Mouse (Mus musculus) lung, adult 18-20 months (tissue): ENCODE results near the gene Slc37a3.
"Not testable (repeated sequence)": the region's sequence is repeated elsewhere in the genome, so short reads cannot be mapped to it uniquely, and the experiment has no call there.

ENCODE experiments used
- DNase-seq, 2 experiments: peaks; one replicate each; pipeline ENCODE4 v3.0.0; 2022; ENCODE audit warnings: mixed read lengths in 2 of 2

Gene Slc37a3

DNA sequence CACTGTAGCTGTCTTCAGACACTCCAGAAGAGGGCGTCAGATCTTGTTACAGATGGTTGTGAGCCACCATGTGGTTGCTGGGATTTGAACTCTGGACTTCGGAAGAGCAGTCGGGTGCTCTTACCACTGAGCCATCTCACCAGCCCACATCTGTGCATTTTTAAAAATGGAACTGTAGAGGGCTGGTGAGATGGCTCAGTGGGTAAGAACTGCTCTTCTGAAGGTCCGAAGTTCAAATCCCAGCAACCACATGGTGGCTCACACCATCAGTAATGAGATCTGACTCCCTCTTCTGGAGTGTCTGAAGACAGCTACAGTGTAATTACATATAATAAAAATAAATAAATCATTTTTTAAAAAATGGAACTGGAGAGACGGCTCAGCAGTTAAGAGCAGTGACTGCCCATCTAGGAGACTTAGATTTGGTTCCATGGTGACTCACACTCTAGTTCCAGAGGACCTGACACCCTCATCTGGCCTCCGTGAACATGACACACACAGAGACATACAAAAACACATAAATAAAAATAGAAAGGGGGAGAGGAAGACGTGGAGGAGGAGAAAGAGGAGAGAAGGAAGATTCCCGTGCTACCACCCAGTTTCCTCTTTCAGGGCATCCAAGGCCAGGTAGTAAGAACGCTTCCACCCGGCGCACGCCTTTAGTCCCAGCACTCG is 823 bp upstream of the Slc37a3 start:
- DNase-seq = not testable (repeated sequence)

DNA sequence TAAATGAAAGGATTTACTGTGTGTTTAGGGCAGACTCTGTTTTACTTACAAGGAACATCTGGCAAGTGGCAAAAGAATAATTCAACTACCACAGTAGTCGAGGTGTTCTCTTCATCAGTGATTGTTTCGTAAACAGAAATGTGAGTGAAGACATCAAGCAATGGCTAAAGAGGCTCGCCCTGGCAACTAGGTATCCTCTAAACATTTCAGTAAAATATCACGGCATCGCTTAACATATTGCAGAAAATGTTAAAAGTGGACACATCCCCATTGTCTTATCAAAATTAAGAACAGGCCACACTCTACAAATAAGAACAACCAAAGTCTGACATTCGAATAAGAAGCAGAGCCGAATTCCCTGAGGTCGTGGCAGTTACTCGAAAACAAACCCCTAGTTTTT is 700 bp downstream of the Slc37a3 start:
- DNase-seq = no peak

DNA sequence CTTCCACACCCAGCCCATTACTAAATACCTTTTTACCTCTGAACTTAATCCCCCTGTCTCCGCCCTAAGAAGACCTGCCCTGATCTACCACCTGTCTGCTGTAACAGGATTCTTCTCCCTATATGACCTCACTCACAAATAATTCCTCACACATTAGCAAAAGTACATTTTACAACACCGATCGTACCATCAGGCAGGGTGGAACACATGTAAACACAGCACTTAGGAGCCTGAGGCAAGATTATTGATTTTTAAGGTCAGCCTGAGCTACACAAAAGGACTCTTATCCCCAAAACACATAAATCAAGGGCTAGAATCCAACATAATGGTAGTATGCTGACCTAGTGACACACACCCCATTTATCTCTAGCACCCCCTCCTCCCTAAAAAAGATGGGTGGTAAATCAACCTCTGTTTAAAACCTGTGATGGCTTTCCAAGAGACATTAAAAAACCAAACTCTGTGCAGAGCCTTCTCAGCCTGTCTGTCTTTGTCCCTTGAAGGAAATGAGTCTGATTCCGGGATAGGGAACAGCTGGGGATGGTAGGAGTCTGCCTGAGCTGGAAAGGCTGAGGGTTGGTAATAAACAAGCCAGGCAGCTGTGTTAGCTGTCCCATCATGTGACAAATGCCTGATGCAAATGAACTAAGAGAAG is 4.0 kb downstream of the Slc37a3 start:
- DNase-seq = no peak

DNA sequence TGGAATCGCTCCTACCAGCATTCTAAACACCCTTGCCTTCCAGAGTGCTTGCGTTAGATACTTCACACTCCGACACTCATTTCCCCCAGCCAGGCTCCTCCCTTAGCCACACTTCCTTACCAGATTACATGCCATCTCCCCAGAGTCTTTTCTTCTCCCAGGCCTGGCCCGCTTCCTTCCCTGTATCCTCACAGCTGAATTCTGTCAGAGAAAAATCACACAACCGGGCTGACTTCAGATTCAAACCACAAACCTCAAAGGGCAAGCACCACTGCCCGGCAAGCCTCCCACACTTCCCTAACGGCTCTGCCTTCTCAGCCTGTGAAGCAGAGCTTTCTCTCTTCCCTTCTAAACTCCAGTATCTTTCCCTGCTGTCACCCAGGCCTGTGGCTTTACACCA is 4.7 kb downstream of the Slc37a3 start:
- peak; percentile 60 to 67 for DNase-seq

DNA sequence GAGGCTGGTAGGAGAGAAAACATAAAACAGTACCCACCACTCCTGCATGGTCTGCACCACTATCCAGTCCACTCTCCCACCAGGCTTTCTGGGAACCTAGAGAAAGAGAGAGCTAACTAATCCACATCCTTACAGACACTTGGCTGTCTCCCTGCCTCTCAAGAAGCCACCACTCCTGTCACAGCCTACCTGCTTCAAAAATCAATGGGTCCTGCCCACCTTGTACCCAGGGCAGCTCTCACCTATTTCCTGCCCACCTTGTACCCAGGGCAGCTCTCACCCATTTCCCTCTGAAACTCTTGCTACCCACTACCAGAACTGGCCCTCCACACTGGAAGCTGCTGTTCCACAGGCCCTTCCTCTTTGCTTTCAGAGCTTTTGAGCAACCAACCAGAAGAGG is 5.4 kb downstream of the Slc37a3 start:
- no peak for DNase-seq

DNA sequence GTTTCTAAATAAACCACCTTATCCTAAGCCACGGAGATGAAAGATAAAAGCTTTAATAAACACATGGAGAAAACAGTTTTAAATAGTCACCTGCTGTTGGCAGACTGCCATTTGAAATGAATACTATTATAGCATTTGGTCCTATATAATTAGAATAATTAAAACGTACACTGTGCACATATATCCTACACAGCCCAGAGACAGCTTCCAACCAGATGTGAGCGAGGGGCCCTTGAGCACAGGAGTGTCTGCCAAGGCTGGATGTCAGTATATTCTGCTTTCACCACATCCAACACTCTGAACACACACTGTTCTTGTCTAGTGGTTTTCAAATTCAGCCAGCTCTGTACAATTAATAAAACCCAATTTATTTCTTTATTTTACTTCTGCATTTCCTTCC is 7.8 kb downstream of the Slc37a3 start:
- no peak for DNase-seq

DNA sequence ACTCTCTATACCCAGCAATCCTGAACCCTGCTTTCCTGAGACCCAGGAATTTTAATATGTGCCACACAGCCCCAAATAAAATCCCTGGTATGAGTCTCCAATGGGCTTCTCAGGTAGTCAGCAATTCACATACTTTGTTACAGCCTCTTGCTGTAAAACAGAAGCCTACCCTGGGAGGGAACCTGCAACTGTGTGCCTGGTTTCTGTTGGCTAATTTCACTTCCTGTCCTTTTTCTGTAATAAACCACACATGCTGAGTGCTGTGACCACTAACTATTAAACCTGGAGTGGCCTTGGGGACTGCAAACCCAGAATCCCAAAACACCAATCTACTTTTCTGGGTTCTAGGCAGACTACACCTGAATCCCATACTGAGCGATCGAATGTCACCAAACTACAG is 14.8 kb downstream of the Slc37a3 start:
- no peak for DNase-seq

DNA sequence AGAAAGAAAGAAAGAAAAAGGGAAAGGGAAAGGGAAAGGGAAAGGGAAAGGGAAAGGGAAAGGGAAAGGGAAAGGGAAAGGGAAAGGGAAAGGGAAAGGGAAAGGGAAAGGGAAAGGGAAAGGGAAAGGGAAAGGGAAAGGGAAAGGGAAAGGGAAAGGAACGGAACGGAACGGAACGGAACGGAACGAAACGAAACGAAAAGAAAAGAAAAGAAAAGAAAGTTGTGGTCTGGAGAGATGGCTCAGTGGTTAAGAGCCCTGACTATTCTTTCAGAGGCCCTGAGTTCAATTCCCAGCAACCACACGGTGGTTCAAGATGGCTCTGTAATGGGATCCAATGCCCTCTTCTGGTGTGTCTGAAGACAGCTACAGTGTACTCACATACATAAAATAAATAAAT is 18.3 kb downstream of the Slc37a3 start:
- not testable (repeated sequence) for DNase-seq

DNA sequence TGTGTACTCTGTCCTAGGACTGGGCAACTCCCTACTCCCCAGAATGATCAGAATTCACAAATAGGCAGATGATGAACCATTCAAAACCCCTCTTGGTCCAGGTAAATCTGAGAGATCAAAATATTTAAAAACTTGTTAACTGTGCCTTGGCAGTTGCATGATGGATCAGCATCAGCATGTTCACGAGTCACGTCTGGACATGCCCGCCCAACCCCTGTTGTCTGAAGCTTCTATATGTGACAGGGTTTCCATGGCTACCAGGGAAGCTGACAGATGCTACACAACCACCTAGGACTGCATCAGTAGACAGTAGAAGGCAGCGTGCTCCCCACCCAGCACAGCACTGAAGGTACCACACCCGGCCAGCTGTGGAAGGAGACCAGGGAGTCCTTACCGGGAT is 28.5 kb downstream of the Slc37a3 start:
- DNase-seq = no peak

DNA sequence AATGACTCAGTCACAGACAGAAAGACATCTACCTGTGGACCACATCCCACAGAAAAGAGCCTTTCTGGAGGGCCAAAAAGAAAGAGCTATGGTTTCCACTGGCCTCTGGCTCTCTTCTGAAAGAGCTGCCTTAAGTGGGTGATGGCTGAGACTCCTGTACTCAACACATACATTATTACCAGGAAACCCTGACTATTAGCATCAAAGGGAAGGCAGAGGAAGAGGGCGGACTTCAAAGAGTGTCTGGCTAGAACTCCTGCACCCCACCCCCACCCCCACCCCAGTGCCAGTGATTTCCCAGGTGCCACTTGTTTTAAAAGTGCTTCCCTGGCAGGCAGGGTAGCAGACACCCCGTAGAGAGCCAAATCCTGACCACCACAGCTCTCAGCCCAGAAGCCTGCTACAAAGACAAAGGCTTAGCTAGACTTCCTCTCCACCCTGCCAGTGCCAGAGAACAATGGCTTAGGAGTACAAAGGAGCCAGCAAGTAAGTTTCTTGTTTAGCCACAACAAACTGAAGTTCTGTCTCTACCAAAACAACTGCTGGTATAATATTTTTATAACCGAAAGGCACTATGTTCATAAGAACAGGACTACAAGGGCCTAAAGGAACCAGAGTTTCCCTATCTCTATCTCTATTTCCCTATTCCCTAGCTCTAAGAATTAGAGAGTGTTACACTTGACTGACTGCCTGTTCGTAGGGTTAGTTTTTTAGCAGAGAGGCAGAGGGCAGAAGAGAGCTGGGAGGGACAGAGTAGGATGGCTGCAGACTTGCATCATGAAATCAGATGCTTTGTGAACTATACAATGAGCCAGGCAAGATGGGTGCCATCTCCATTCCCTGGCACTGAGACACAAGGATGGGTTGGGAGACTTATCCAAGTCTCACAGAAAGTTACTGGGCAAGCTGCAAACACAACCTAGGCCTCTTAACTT is 29.3 kb downstream of the Slc37a3 start:
- no peak for DNase-seq

DNA sequence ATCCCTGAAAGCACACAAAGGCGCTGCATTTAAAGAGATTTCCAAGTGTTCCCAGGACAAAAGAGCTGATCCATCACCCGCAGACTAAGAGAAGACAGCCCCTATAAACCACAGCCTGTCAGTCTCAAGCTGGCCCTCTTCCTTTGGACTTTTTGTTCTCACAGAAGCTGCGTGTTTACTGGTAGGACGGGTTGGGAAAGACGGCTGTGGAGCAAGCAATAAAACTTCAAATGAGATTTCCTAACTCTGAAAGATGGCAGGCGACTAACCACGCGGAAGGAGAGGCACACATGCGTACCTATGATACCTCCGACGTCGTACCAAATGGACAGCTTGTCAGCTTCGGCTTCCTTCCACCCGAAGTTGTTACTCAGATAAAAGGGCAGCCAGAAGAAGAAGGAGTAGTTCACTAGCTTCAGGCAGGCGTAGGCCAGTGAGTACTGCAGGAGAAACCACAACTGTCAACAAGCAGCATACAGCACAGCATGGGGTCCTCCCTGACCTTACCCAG is 30.4 kb downstream of the Slc37a3 start:
- peak in 1 of 2 experiments; percentile 24 for DNase-seq

DNA sequence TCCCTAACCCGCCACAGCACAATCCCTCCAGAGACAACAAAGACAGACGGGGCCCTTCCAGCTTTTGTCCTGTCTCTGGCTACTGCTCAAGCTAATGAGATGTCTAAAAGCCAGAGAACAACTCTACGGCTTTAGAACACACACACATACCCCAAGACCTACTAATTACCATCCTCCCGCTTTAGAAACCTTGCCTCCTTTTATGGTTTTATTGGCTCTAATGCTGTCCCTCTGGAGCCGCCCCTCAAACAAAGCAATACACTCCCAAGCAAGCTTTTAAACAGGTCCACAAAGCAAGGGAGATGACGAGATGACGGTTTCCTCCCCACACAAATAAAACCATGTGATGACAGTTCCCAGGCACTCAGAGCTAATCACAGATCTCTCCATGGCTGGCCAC is 32.0 kb downstream of the Slc37a3 start:
- no peak for DNase-seq

DNA sequence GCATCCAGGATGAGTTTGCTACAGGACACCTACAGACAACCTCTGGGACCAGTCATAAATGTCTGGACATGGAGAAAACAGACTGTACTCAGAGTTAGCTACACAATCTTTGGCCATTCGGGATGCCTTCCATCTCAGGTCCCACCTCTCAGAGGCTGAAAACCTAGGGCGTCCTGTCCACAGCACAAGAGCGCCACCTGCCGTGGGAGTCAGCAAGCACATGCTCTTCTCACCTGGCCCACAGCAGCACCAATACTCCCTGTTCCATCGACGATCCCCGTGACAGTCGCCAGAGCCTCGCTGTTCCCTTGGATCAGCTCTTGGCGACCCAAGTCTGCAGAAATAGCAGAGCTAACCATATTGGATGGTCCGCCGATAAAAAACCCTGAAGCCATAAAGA is 33.5 kb downstream of the Slc37a3 start:
- peak; percentile 77 to 83 for DNase-seq

DNA sequence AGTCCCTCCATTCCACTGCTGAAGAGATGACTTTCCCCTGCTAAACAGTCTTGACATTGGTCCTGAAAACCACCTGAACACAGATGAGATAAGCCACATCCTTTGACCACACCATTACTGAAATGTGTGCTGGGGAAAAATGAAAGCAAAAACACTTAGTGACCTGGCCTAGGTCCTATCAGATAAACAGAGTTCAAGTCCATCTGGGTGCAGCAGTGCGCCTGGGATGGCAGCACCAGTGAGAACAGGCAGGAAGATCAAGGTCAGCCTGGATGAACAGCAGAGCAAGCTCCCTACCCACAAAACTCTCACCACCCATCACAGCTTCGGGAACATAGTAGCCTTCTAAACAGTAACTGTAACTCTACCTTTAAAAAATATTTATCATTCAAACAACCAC is 35.7 kb downstream of the Slc37a3 start:
- peak in 1 of 2 experiments; percentile 41 for DNase-seq

DNA sequence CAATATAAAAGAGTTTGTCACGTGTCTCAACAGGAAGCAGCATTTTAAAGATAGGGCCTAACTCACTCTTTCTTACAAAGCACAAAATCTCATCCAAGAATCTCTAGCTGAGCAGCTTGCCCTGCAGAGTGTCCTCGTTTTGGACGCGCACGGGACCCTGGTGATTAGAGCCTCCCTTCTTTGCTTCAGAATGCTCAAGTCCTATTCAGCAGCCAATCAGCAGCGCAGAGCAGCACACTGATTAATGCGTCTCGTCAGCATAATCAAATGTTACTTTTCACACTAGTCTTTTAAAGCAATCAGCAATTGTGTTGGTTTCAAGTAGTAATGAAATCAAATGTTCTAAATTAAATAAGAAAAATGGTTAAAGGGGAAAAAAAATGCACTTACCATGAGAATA is 39.1 kb downstream of the Slc37a3 start:
- no peak for DNase-seq

DNA sequence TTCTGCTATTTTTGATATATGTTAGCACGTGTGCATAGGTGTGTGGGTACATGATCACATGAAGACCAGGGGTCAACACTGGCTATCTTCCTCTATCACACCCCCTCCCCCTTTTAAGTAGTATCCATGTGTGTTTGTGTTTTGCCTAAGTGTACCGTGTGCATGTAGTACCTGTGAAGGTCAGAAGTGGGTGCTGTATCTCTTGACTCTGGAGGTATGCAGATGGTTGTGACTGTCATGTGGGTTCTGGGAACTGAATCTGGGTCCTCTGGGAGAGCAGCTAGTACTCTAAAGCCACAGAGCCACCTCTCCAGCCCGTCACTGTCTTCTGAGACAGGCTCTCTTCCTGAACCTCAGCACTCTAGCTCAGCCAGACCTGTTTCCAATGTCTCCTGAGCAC is 42.6 kb downstream of the Slc37a3 start:
- DNase-seq = no peak

DNA sequence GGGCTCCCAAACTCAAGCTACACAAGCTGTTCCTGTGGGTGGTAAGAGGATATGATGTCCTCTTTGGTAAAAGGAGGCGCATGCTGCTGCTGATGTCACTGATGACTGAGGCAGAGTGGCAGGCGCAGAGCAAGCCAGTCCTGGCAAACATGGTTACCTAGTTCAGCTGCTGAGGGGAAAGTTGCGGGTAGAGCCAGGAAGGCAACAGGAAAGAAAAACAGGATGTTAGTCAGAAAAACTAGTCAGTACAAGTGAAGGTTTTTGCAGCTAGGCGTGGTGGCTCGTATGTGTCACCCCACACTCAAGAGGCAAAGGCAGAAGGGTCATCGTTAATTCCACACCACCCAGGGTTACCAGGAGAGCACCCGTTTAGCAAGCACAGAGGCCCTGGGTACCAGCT is 43.3 kb downstream of the Slc37a3 start:
- DNase-seq = no peak

DNA sequence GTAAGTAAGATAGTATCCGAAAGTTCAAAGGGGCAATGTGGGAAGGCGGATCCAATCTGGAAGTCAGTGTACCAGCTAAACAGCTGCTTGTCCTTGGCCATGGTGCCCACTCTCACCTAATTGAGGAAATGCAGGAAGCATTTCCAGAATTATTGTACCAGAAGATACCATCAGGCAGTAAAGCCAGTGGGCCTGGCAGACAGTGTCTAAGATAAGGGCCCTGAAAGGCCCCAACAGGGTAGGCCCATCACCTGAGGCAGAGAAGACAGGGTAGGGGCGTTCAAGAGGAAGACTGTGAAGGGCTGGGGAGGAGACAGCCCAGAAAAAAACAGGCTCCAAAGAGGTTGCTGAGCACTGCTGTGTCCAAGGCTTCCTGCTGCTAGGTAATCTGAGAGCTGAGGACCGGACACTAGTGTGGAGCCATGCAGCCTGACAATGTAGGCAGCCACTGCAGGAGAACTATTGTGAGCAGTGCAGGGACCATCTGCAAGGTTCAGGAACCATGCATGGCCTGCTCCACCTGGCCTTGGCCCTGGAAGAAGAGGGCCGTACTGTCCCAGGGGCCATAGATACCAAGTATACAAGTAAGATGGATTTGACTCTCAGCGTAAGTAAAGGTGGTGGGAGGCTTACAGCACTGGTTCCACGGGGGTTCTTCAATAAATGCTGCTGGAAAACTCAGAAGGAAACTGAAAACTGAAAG is 45.3 kb downstream of the Slc37a3 start:
- no peak for DNase-seq

DNA sequence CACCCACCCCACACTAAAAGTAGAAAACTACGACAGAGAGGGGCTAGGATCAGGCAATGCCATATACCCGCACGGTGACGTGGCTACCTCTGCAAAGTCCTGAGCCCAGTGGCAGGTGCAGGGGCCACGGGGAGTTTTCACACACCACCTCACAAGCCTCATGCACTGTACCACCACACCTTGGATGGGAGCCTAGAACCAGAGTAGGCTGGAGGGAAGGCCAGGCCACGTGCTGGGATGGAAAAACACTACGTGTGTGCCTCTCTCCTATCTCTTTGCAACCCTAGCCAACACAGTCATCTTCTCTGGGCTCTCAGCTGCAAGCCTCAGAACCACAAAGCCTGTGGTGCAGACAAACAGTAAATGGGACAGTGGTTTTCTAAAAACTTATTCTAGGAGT is 46.5 kb downstream of the Slc37a3 start:
- no peak for DNase-seq

DNA sequence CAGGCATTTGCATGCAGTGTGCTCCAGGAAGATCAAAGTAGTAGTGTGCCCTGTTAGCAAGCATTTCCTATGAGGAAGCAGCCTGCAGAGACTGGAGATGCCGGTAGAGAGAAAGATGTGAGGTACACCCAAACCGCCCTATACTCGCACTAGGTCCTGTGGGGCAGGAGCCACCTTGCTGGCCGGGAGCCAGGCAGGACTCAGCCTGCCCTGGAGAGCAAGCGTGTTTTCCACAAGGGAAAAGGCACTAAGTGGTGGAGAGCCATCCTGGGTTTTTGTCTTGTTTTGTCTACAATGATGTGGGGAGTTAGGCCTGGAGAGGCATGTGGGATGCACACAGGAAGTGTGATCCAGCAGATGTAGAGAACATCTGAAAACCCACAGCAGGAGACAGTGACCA is 57.2 kb downstream of the Slc37a3 start:
- no peak for DNase-seq

DNA sequence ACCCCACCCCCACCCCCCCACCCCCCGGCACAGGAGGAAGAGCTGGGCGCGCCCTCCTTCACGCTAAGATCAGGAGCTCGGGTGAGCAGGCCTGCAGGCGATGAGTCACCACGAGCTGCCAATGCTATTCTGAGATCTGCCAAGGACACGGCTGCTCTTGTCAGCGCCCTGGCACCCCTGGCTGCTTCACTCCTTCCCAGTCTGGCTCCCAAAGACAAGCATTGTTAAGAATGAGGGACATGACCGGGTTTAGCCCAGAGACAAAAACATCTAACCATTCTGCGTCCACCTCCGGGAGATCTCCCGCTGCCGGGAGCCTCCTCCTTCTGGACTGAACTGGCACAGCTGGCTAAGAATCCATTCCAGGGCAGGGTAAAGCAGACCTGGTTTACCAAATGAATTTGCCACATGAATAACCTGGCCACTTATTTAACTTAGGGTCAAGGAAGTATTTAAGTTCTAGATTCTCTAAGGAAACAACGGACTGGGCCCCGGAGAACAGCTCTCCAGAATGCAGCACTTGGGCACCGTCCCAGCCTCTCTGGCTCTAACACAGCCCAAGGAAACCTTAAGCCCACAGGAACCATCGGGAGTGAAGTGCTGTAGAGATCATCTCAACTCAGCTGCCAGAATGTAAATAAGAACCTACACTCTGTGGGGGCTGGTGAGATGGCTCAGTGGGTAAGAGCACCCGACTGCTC is 58.3 kb downstream of the Slc37a3 start:
- peak; percentile 44 to 62 for DNase-seq

DNA sequence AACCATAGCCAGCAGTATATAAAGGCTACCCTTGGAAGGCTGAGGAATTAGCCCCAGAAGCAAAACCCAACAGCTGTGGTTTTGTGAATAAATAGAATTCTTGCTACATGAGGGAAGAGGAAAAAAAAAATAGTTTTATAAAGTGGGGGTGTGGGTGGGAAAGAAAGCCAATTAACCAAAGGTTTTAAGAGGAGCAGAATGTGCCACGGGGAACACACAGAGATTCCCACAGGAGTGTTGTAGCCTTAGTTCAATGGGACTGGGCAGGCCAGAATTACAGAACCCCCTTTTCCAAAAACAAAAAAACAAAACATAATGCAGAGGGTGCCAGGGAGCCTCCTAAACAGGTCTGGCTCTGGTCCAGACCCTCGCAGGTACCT is 58.9 kb downstream of the Slc37a3 start:
- DNase-seq = no peak
